Mouse (Mus musculus) liver, embryonic 14.5 days (tissue): ENCODE data around the gene Ift122.

Source experiments
- CTCF ChIP-seq: IDR thresholded peaks from 2 replicates; pipeline ENCODE4 v1.5.1; 2016; ENCODE audit warnings: antibody characterized with exemption, low read depth, control low read depth
- EP300 ChIP-seq: IDR thresholded peaks from 2 replicates; pipeline ENCODE4 v1.6.1; 2016; ENCODE audit warnings: antibody characterized with exemption, low read depth

DNA sequence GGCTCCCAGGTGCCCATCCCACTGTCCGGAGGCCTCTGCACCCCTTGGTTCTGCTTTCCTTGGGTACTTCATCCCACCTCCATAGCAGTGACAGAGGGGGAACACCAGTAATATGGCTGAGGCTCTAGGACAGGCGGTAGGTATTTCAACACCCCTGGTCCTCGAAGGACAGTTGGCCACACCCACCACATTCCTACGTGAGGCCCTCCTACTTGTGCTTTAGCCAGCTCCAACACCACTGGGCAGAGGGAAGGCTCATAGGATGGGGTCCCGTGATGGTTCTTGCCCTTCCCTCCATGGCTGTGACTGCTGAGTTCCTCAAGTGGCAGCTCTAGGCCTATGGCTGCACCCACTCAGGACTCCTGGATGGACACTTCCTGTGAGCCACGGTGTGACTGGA, 71.6 kb downstream of the Ift122 start:
- TF ChIP-seq CTCF (no peak), EP300 (no peak)
